Mouse (Mus musculus) cerebellum, adult 2 months (tissue): ENCODE measurements around the gene Atxn7l3.

Experiments
- CTCF ChIP-seq: fragments of 200-500 bp; IDR thresholded peaks from 2 replicates; pipeline ENCODE4 v1.5.1; 2011; ENCODE audit warnings: low read depth, mild to moderate bottlenecking, control low read depth, low read length, moderate library complexity, borderline replicate concordance; ENCODE audit not compliant: insufficient read depth
- POLR2A ChIP-seq: fragments of 200-500 bp; IDR thresholded peaks from 2 replicates; pipeline ENCODE4 v1.6.1; 2011; ENCODE audit warnings: low read length, control low read depth, borderline replicate concordance; ENCODE audit not compliant: insufficient read depth

- TF ChIP-seq CTCF, result no peak
- TF ChIP-seq POLR2A, result no peak
These were observed 596 bp downstream of the Atxn7l3 start for GRCm38 (mm10) chr11:102295598-102296471.
